Mouse (Mus musculus) liver, adult 2 months (tissue): ENCODE data around the gene Pnpla1.
A peak's percentile ranks its signal among the peaks of the same experiment; 100 is the strongest.

ENCODE experiments used
- CTCF ChIP-seq: fragments of 200-500 bp; IDR thresholded peaks from 2 replicates; pipeline ENCODE4 v1.5.1; 2011; ENCODE audit warnings: low read depth, low read length, control low read depth
- POLR2A ChIP-seq: fragments of 200-500 bp; IDR thresholded peaks from 2 replicates; pipeline ENCODE4 v1.6.1; 2011; ENCODE audit warnings: low read length, control low read depth; ENCODE audit not compliant: insufficient read depth; ENCODE audit errors: extremely low read depth

- peak; percentile 43; the same call in 1 of the 2 replicates for TF ChIP-seq CTCF
- TF ChIP-seq POLR2A = no peak
Observed at GRCm38 (mm10) chr17:28896095-28896780, 38.0 kb downstream of the Pnpla1 start.
